Mouse (Mus musculus) neural tube, embryonic 11.5 days (tissue): ENCODE data around the gene Stip1. TPM values are rescaled to one million over a fixed set of nuclear protein-coding genes. Genes with fewer than 3 reads are reported as not detected.

Experiments used
- ATAC-seq: fragments of 200-750 bp; cut with Nextera tagmentation; 2 replicates; pipeline ENCODE4 v1.8.0; 2017; ENCODE audit warnings: moderate number of reproducible peaks, mild to moderate bottlenecking, moderate TSS enrichment, moderate library complexity; ENCODE audit not compliant: insufficient read depth, low FRiP score, low TSS enrichment
- DNase-seq: peaks from one replicate; pipeline ENCODE4 v3.0.0-alpha.2; 2015; ENCODE audit warnings: low spot score
- H3K27ac ChIP-seq: fragments of 300-500 bp; sonication (generic); 2 replicates; pipeline ENCODE4 v1.5.1; 2014; ENCODE audit warnings: low read depth, mild to moderate bottlenecking, low read length
- H3K27me3 ChIP-seq: fragments of 300-500 bp; sonication (generic); 2 replicates; pipeline ENCODE4 v1.6.1; 2014; ENCODE audit warnings: mild to moderate bottlenecking, low read length, mixed read lengths; ENCODE audit not compliant: control insufficient read depth, insufficient read depth
- H3K36me3 ChIP-seq: fragments of 300-500 bp; sonication (generic); 2 replicates; pipeline ENCODE4 v1.6.1; 2014; ENCODE audit warnings: mild to moderate bottlenecking, low read length, moderate library complexity, mixed read lengths; ENCODE audit not compliant: control insufficient read depth, insufficient read depth
- H3K4me1 ChIP-seq: fragments of 300-500 bp; sonication (generic); 2 replicates; pipeline ENCODE4 v1.6.1; 2014; ENCODE audit warnings: low read length, mixed read lengths; ENCODE audit not compliant: control insufficient read depth, insufficient read depth
- H3K4me2 ChIP-seq: fragments of 300-500 bp; sonication (generic); 2 replicates; pipeline ENCODE4 v1.6.1; 2014; ENCODE audit warnings: low read depth, mild to moderate bottlenecking, moderate library complexity
- H3K4me3 ChIP-seq: fragments of 300-500 bp; sonication (generic); 2 replicates; pipeline ENCODE4 v1.5.1; 2014; ENCODE audit warnings: low read depth, low read length
- H3K9ac ChIP-seq: fragments of 300-500 bp; sonication (generic); 2 replicates; pipeline ENCODE4 v1.6.1; 2014; ENCODE audit warnings: mild to moderate bottlenecking, low read length
- H3K9me3 ChIP-seq: fragments of 300-500 bp; sonication (generic); 2 replicates; pipeline ENCODE4 v1.6.1; 2016; ENCODE audit warnings: low read length; ENCODE audit not compliant: control insufficient read depth
- WGBS: fragments of 180-500 bp; shearing (Covaris S2); extraction: QIAGEN DNeasy Blood & Tissue Kit; methylation state at CpG from one replicate; pipeline ENCODE4 v1.1.7; 2014; 5-methylcytosine and 5-hydroxymethylcytosine counted together
- polyA plus RNA-seq: library from polyadenylated mRNA; unstranded; fragments of >200 nt; fragmentation: Nextera tagmentation; extraction: Ambion mirVana; gene quantifications from 2 replicates; pipeline ENCODE4 v1.2.1, GENCODE M21; 2014

Stip1 gene
- polyA plus RNA-seq, 1 experiment from 2014 or later: 423 TPM

DNA sequence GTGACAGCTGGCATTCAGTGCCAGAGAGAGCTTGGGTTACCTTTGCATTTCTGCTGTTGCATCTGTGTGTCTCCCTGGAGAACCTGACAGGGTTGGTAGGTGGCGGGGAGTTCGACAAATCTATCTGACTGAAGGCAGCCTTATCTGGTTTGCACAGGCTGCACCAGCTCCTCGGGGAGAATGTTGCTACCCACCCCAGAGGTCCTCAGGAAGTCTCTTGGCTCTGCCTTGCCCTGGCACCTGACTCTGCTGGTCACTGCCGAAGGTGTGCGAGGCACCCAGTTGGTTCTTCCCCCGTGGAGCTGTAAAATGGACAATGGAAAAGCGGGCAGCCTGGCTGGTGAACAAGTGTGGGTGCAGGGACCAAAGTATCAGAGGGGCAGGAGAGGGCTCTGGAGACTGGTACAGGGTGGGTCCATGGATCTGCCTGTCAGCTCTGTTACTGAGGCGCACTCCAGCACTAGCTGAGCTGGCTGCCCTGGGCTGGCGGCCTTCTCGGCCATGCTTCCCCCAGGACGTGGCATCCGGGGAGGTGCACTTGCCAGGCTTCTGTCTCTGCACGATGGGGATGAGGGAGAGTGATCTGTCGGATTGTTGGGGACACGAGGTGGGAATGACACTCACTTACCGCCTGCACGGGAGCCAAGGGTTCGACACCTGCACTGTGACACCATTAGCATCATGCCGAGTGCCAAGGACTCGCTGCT, 27.7 kb upstream of the Stip1 start:
- Histone ChIP-seq H3K4me1 (peaks cover 48% of the 10 kb centered on the region), H3K4me2 (peak overlapping the region; percentile 10; the same call in 1 of the 2 replicates), H3K9me3 (no peaks in the 10 kb centered on the region), H3K9ac (no peak overlapping the region), H3K36me3 (no peaks in the 10 kb centered on the region), H3K27ac (no peak overlapping the region), H3K4me3 (no peak overlapping the region), H3K27me3 (peaks cover 28% of the 10 kb centered on the region)
- no peak for DNase-seq
- 48% methylated on average over 20 of the region's 20 CpGs for WGBS
- ATAC-seq: 0 out of 2 replicates have a peak, but pooled peaks have one; percentile 0

DNA sequence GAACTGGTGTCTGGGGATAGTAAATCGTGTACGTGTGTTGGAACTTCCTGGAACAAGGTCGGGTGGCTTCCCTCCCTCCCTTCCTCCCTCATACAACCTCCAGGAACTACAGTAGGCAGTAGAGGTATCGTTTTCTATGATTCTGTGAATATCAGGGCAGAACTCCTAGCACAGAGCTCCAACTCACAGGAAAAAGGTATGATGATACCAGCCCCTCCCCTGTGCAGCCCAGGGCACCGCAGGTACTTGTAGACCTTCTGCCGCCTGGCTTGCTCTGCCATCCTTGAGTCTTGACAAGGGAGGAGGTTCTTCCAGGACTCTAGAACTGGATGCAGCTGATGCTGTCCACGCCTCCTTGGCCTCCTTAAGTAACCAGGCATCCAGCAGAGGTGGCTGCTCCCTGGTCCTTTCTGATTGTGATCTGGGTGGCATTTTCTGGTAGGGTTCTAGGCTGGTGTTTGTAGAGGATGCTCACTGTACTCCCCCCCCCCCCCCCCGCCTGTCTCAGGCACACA, 27.1 kb upstream of the Stip1 start:
- H3K4me2 ChIP-seq: no peak overlapping the region
- peak overlapping the region; percentile 8; the same call in 1 of the 2 replicates for H3K9ac ChIP-seq
- DNase-seq (no peak), ATAC-seq (no peak)
- WGBS: 36% methylated on average over 8 of the region's 8 CpGs
- peaks cover 22% of the 10 kb centered on the region for H3K27me3 ChIP-seq
- H3K4me3 ChIP-seq: no peak overlapping the region
- no peak overlapping the region for H3K27ac ChIP-seq
- no peaks in the 10 kb centered on the region for H3K9me3 ChIP-seq
- H3K4me1 ChIP-seq: peaks cover 48% of the 10 kb centered on the region
- no peaks in the 10 kb centered on the region for H3K36me3 ChIP-seq

DNA sequence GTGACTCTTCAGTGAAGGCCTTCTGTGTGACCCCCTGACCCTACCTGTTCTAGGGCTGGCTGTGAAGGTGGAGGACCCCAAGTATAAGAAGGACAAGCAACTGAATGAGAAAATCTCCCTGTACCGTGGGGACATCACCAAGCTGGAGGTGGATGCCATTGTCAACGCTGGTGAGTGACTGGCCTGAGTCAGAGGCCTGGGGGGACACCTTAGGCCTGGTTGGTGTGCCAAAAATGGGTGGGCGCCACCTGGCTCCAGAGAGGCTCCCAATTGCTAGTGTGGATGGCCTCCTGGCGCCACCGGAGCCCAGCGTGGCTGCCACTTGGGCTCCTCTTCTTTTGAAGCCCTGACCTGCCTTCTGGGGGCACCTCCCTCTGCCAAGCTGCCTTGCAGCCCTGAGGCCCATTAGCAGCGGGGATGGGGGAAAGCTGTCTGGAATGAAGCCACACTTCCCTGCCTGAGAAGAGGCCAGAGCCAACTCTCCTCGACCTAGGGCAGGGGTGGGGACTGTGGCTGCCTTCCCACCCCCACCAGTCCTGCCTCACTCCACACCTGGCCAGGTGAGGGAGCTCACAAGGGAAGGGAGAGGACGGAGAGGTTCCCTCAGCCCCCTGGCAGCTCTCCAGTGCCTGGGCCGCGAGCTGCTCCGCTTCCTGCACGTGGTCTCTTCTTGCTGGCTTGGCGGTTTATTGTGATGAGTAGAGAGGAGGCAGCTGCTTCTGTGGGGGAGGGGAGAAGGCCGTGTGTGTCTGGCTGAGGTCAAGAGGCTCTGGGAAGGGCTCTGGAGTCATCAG, 26.5 kb upstream of the Stip1 start:
- Histone ChIP-seq H3K27ac (no peak overlapping the region), H3K4me1 (peaks cover 48% of the 10 kb centered on the region), H3K4me3 (no peak overlapping the region)

DNA sequence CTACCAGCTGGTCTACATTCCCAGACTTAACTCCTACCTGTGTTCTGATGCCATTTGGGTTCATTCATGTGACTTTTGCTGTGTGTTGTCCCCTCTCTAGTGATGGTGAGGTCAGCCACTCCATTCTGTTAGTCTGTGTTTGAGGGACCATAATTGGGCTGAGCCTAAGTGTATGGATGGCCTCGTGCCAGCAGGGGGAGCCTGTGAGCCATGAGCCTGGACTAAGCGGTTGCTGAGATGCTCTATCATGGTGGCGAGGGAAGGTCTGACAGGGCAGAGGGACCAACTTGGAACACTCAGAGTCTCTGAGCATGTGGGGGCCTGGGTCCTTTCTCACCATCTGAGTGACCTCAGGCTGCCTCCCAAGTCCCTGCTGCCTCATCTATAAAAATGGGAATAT, 24.8 kb upstream of the Stip1 start:
- peak; percentile 54; the same call in 1 of the 2 replicates for ATAC-seq

More for the DNA sequence above, 26.5 kb upstream of the Stip1 start:
- Histone ChIP-seq H3K9ac (peak overlapping the region; percentile 8; the same call in 1 of the 2 replicates), H3K4me2 (no peak overlapping the region), H3K36me3 (no peaks in the 10 kb centered on the region), H3K9me3 (no peaks in the 10 kb centered on the region), H3K27me3 (peaks cover 20% of the 10 kb centered on the region)
- ATAC-seq (no peak), DNase-seq (peak; percentile 67)
- WGBS: 33% methylated on average over 15 of the region's 15 CpGs

DNA sequence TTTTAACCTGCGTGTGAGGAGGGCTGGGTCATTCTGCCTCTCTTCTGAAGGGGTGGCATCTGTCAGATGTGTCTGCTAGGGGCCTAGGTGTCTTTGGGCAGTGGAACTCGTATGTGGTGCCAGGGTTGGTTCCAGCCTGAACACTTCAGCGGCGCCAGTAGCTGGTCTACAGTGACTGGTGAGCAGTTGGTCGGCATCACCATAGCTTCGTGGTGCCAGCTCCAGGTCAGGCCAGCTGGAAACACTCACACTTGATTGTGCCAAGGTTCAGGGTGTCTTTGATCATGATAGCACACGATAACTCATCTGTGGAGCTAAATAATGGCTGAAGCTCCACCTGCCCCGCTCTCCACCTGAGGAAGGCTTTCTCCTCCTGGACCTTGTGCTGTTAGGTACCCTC, 23.1 kb upstream of the Stip1 start:
- Histone ChIP-seq H3K27ac (no peak overlapping the region), H3K36me3 (no peaks in the 10 kb centered on the region), H3K4me2 (no peak overlapping the region), H3K9me3 (no peaks in the 10 kb centered on the region), H3K4me1 (peaks cover 24% of the 10 kb centered on the region), H3K27me3 (peaks cover 21% of the 10 kb centered on the region), H3K4me3 (no peak overlapping the region), H3K9ac (no peak overlapping the region)
- WGBS: 93% methylated on average over 8 of the region's 8 CpGs
- DNase-seq: no peak
- ATAC-seq: no peak

More for the DNA sequence above, 24.8 kb upstream of the Stip1 start:
- no peak overlapping the region for H3K9ac ChIP-seq
- no peak overlapping the region for H3K27ac ChIP-seq
- peaks cover 41% of the 10 kb centered on the region for H3K4me1 ChIP-seq
- H3K4me3 ChIP-seq: no peak overlapping the region
- peak; percentile 89 for DNase-seq
- no peaks in the 10 kb centered on the region for H3K36me3 ChIP-seq
- 2% methylated on average over 3 of the region's 3 CpGs for WGBS
- H3K4me2 ChIP-seq: no peak overlapping the region
- no peaks in the 10 kb centered on the region for H3K9me3 ChIP-seq
- H3K27me3 ChIP-seq: peaks cover 15% of the 10 kb centered on the region

DNA sequence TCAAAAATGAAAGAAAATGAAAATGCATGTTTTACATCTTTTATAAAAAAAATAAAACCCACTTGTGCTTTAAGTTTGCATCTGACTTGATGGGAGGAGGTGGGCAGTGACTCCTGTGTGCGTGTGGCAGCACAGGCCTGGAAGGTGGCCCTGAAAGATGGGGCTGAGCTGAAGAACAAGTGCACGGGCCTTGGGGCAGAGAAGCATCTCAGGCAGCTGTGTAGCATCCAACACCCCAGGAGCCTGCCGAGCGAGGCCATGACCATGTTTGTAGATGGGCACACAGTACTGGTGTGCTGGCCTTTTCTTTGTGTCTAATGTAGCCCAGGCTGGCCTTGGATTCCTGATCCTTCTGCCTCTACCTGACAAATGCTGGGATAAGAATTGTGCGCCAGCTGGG, 22.3 kb upstream of the Stip1 start:
- DNase-seq (no peak), ATAC-seq (no peak)
- H3K9ac ChIP-seq: no peak overlapping the region
- no peaks in the 10 kb centered on the region for H3K9me3 ChIP-seq
- no peak overlapping the region for H3K4me2 ChIP-seq
- peaks cover 19% of the 10 kb centered on the region for H3K27me3 ChIP-seq
- 89% methylated on average over 5 of the region's 5 CpGs for WGBS
- H3K27ac ChIP-seq: no peak overlapping the region
- no peak overlapping the region for H3K4me3 ChIP-seq
- H3K4me1 ChIP-seq: peaks cover 23% of the 10 kb centered on the region
- no peaks in the 10 kb centered on the region for H3K36me3 ChIP-seq

DNA sequence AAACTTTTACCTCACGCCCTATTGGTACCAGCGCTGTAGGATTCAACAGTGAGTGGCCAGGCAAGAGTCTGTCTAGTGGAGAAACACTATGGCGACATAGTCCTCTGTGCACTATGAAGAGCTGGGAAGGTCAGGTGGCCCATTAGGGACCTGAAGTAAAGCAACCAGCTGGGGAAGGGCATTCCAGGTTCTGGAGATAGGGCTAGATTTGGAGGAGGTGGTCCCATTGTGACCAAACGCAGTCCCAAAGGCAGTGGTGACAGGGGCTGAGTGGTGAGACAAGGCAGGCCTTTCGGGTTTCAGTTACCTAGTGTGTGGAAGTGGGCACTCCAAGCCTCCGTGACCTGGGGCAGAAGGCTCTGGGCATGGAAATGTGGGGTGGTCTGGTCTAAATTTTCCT, 18.8 kb upstream of the Stip1 start:
- H3K4me3 ChIP-seq: no peak overlapping the region
- 63% methylated on average over 6 of the region's 6 CpGs for WGBS

DNA sequence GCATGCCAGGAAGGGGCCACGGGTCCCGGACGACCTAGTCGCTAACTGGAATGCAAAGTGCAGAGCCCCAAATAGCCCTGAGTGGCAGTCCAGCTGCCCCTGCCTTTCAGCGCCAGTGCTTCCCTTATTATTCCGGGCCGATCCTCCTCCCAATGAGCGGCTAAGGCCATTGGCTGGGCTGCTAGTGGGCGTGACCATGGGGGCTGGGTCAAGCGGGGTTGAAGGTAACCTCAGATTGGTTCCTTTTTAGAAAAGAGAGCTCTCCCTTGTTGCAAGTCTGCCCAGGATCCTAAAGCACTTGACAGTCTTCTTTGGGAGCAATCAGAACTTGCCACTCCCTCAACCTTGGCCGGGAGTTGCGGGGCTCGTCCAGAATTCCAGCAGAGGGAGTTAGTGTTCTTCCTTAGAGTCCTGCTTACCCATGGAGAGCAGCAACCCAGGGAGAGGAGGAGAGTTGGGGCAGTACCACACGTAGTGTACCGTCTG, 18.0 kb upstream of the Stip1 start:
- under 1% methylated on average over 15 of the region's 15 CpGs for WGBS
- DNase-seq: peak; percentile 85
- H3K27ac ChIP-seq: no peak overlapping the region
- H3K4me2 ChIP-seq: peak overlapping the region; percentile 99
- H3K4me3 ChIP-seq: peak overlapping the region; percentile 62
- H3K27me3 ChIP-seq: peaks cover 15% of the 10 kb centered on the region
- no peaks in the 10 kb centered on the region for H3K36me3 ChIP-seq
- no peaks in the 10 kb centered on the region for H3K9me3 ChIP-seq
- peak; percentile 61 for ATAC-seq
- peaks cover 15% of the 10 kb centered on the region for H3K4me1 ChIP-seq
- no peak overlapping the region for H3K9ac ChIP-seq

More for the DNA sequence above, 18.8 kb upstream of the Stip1 start:
- ATAC-seq (no peak), DNase-seq (no peak)
- Histone ChIP-seq H3K4me2 (no peak overlapping the region), H3K36me3 (no peaks in the 10 kb centered on the region), H3K27me3 (peaks cover 15% of the 10 kb centered on the region), H3K9ac (no peak overlapping the region), H3K9me3 (no peaks in the 10 kb centered on the region), H3K4me1 (peaks cover 15% of the 10 kb centered on the region), H3K27ac (no peak overlapping the region)
